Comparison of ENCODE assay signal across 8 mouse cellular contexts in genomic region chr8:84698929-84699401, GRCm38 (mm10). TPM values are rescaled to one million over a fixed set of nuclear protein-coding genes. Genes with fewer than 3 reads are reported as not detected.
A peak's percentile ranks its signal among the peaks of the same experiment; 100 is the strongest.
DNase-seq lines count a peak whose midpoint lies in the region; ATAC-seq lines count a peak whose summit lies in the region.

No protein-coding gene starts in this region.

- H3K9ac ChIP-seq in limb, embryonic 12.5 days (replicated peaks) = no peak overlapping the region
- no peak overlapping the region for H3K9ac ChIP-seq in stomach, embryonic 16.5 days (ENCODE audit: low read length)

- H3K27me3 ChIP-seq in heart, embryonic 10.5 days (ENCODE audit: insufficient read depth, poor library complexity, severe bottlenecking) = peaks cover 31% of the 10 kb centered on the region
- H3K27me3 ChIP-seq in limb, embryonic 12.5 days = peaks cover 31% of the 10 kb centered on the region
- peaks cover 14% of the 10 kb centered on the region for H3K27me3 ChIP-seq in stomach, embryonic 16.5 days (ENCODE audit: control insufficient read depth, insufficient read depth, low read length)

- peak overlapping the region; percentile 84; the same call in 1 of the 2 replicates for H3K27ac ChIP-seq in heart, embryonic 10.5 days
- peak overlapping the region; percentile 69; the same call in 1 of the 2 replicates for H3K27ac ChIP-seq in limb, embryonic 12.5 days
- peak overlapping the region; percentile 38; the same call in 1 of the 2 replicates for H3K27ac ChIP-seq in stomach, embryonic 16.5 days (ENCODE audit: low read length)

- peak; percentile 69 to 73 for DNase-seq in cerebellum, postnatal 14 days
- no peak for DNase-seq in cerebellum, adult 11 months
- peak; percentile 22 to 34 for DNase-seq in thymus, adult 18-20 months
- no peak for DNase-seq in thymus, postnatal 4 days
- no peak for DNase-seq in heart, embryonic 10.5 days (ENCODE audit: low spot score)
- no peak for DNase-seq in embryo, embryonic 9.5 days (ENCODE audit: extremely low spot score)

- no peak for ATAC-seq in limb, embryonic 12.5 days (ENCODE audit: insufficient number of reproducible peaks, insufficient read depth, low FRiP score, low TSS enrichment, low read depth)
- ATAC-seq in stomach, embryonic 16.5 days (ENCODE audit: insufficient read depth, low FRiP score) = no peak

- H3K4me2 ChIP-seq in limb, embryonic 12.5 days = no peak overlapping the region
- H3K4me2 ChIP-seq in stomach, embryonic 16.5 days (ENCODE audit: low read depth, low read length) = no peak overlapping the region

- H3K36me3 ChIP-seq in heart, embryonic 10.5 days = peaks cover 57% of the 10 kb centered on the region
- H3K36me3 ChIP-seq in limb, embryonic 12.5 days = peaks cover 60% of the 10 kb centered on the region
- H3K36me3 ChIP-seq in stomach, embryonic 16.5 days (ENCODE audit: control insufficient read depth, insufficient read depth, low read length) = peaks cover 7% of the 10 kb centered on the region

- WGBS in heart, embryonic 10.5 days = 87% methylated on average over 9 of the region's 9 CpGs
- 95% methylated on average over 9 of the region's 9 CpGs for WGBS in limb, embryonic 12.5 days
- 87% methylated on average over 9 of the region's 9 CpGs for WGBS in stomach, embryonic 16.5 days

- H3K9me3 ChIP-seq in heart, embryonic 10.5 days = no peaks in the 10 kb centered on the region
- H3K9me3 ChIP-seq in limb, embryonic 12.5 days = no peaks in the 10 kb centered on the region
- no peaks in the 10 kb centered on the region for H3K9me3 ChIP-seq in stomach, embryonic 16.5 days (replicated peaks; ENCODE audit: control insufficient read depth, low read length)

- H3K4me1 ChIP-seq in heart, embryonic 10.5 days = peaks cover 43% of the 10 kb centered on the region
- peaks cover 25% of the 10 kb centered on the region for H3K4me1 ChIP-seq in limb, embryonic 12.5 days (replicated peaks)
- H3K4me1 ChIP-seq in stomach, embryonic 16.5 days (ENCODE audit: control insufficient read depth, insufficient read depth, low read length) = peaks cover 11% of the 10 kb centered on the region; the same call in 1 of the 2 replicates

- H3K4me3 ChIP-seq in heart, embryonic 10.5 days = no peak overlapping the region
- no peak overlapping the region for H3K4me3 ChIP-seq in limb, embryonic 12.5 days (replicated peaks)
- no peak overlapping the region for H3K4me3 ChIP-seq in stomach, embryonic 16.5 days (replicated peaks; ENCODE audit: low read length)

RNA-seq across cellular contexts. Expression of gene Lyl1, which starts 2.3 kb away (rescaled TPM):
- polyA plus RNA-seq in heart, embryonic 10.5 days (2016; fragmentation: Nextera tagmentation; extraction: Ambion mirVana) = 18.5 and 19.3 TPM in 2 replicates
- 3.7 and 4.7 TPM in 2 replicates for polyA plus RNA-seq in limb, embryonic 12.5 days (2016; fragmentation: Nextera tagmentation; extraction: Ambion mirVana)
- polyA plus RNA-seq in stomach, embryonic 16.5 days (2015; fragmentation: Nextera tagmentation; extraction: Ambion mirVana) = 6.0 and 8.3 TPM in 2 replicates

RNA-seq across cellular contexts. Expression of gene Nacc1, which starts 11.3 kb away (rescaled TPM):
- 22.2 and 25.0 TPM in 2 replicates for polyA plus RNA-seq in heart, embryonic 10.5 days (2016; fragmentation: Nextera tagmentation; extraction: Ambion mirVana)
- polyA plus RNA-seq in limb, embryonic 12.5 days (2016; fragmentation: Nextera tagmentation; extraction: Ambion mirVana) = 16.9 and 21.4 TPM in 2 replicates
- polyA plus RNA-seq in stomach, embryonic 16.5 days (2015; fragmentation: Nextera tagmentation; extraction: Ambion mirVana) = 14.4 and 14.5 TPM in 2 replicates

RNA-seq across cellular contexts. Expression of gene Trmt1, which starts 12.9 kb away (rescaled TPM):
- polyA plus RNA-seq in heart, embryonic 10.5 days (2016; fragmentation: Nextera tagmentation; extraction: Ambion mirVana) = 59.8 and 64.6 TPM in 2 replicates
- polyA plus RNA-seq in limb, embryonic 12.5 days (2016; fragmentation: Nextera tagmentation; extraction: Ambion mirVana) = 63.4 and 66.9 TPM in 2 replicates
- 53.7 and 54.1 TPM in 2 replicates for polyA plus RNA-seq in stomach, embryonic 16.5 days (2015; fragmentation: Nextera tagmentation; extraction: Ambion mirVana)

RNA-seq across cellular contexts. Expression of gene G430095P16Rik, which starts 23.8 kb away (rescaled TPM):
- 2.1 and 3.2 TPM in 2 replicates for polyA plus RNA-seq in heart, embryonic 10.5 days (2016; fragmentation: Nextera tagmentation; extraction: Ambion mirVana)
- 9.7 and 11.8 TPM in 2 replicates for polyA plus RNA-seq in limb, embryonic 12.5 days (2016; fragmentation: Nextera tagmentation; extraction: Ambion mirVana)
- polyA plus RNA-seq in stomach, embryonic 16.5 days (2015; fragmentation: Nextera tagmentation; extraction: Ambion mirVana) = 3.2 and 4.1 TPM in 2 replicates

RNA-seq across cellular contexts. Expression of gene Ier2, which starts 36.3 kb away (rescaled TPM):
- polyA plus RNA-seq in heart, embryonic 10.5 days (2016; fragmentation: Nextera tagmentation; extraction: Ambion mirVana) = 71.6 and 103 TPM in 2 replicates
- 134 and 144 TPM in 2 replicates for polyA plus RNA-seq in limb, embryonic 12.5 days (2016; fragmentation: Nextera tagmentation; extraction: Ambion mirVana)
- 62.4 and 69.5 TPM in 2 replicates for polyA plus RNA-seq in stomach, embryonic 16.5 days (2015; fragmentation: Nextera tagmentation; extraction: Ambion mirVana)

Comparison
In these comparisons a context has a peak if more than half of its experiments do, and no peak if none do; other contexts are left out.
1. DNase-seq: peak in cerebellum, postnatal 14 days (2 of 2) and thymus, adult 18-20 months (2 of 2); none in cerebellum, adult 11 months (single experiment), thymus, postnatal 4 days (single experiment), heart, embryonic 10.5 days (single experiment) and embryo, embryonic 9.5 days (single experiment).
2. Peak in every context shown above with its lines, with median percentiles within 50 percentile points of each other: H3K27ac ChIP-seq.